Mouse (Mus musculus): ENCODE measurements around the gene Il31ra. TPM values are rescaled to one million over a fixed set of nuclear protein-coding genes. Genes with fewer than 3 reads are reported as not detected.

Gene Il31ra
- polyA plus RNA-seq, 1 experiment = 0.22 TPM

DNA sequence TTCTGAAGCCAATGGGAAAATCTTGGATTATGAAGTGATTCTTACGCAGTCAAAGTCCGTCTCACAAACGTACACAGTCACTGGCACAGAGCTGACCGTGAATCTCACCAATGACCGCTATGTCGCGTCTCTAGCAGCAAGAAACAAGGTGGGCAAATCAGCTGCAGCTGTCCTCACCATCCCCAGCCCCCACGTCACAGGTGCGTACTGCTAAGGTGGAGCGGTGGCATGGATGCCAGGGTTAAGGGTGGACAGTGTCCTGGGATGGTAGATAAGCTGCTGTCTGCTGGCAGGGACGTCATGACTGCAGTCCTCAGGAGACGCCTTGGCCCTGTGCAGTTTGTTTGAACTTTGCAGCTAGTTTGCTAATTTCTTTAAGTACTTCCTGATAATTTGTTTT lies 99.6 kb downstream of the Il31ra start:
- DNase-seq = no peak
- TF ChIP-seq CTCF (IDR thresholded peaks at IDR 0.05; ENCODE audit: borderline replicate concordance, control insufficient read depth, extremely low read depth, insufficient read depth, low read length, poor library complexity) (no peak), POLR2A (IDR thresholded peaks at IDR 0.05; ENCODE audit: control insufficient read depth, extremely low read depth, insufficient read depth, low read length, poor library complexity) (no peak)
- Histone ChIP-seq H3K4me1 (replicated peaks; ENCODE audit: control insufficient read depth, insufficient read depth, low read length) (no peaks in the 10 kb centered on the region), H3K27ac (ENCODE audit: control insufficient read depth, insufficient read depth, low read length) (no peak overlapping the region), H3K27me3 (ENCODE audit: control insufficient read depth, insufficient read depth, low read length) (no peaks in the 10 kb centered on the region), H3K36me3 (ENCODE audit: control insufficient read depth, insufficient read depth, low read length) (peaks cover 93% of the 10 kb centered on the region), H3K4me3 (ENCODE audit: control insufficient read depth, insufficient read depth, low read length) (no peak overlapping the region)
- WGBS = 97% methylated on average over 12 of the region's 12 CpGs

DNA sequence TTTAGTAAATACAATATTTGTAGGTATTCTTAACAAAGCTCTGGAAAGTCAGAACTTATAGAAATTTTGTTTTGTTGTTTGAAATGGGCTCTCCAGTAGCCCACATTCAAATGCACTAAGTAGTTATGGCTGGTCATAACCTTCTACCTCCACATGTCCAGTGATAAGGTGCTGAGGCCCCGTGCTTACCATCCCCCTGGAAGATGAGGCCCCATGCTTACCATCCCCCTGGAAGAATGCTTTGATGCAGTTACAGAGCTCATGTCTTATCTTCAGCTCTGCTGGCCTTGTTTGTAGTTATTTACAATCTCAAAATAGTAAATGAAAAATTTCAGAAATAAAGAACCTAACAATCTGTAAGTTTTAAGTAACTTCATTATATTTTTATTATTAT lies 101.9 kb downstream of the Il31ra start:
- TF ChIP-seq POLR2A (IDR thresholded peaks at IDR 0.05; ENCODE audit: control insufficient read depth, extremely low read depth, insufficient read depth, low read length, poor library complexity) (no peak), CTCF (IDR thresholded peaks at IDR 0.05; ENCODE audit: borderline replicate concordance, control insufficient read depth, extremely low read depth, insufficient read depth, low read length, poor library complexity) (no peak)
- Histone ChIP-seq H3K4me3 (ENCODE audit: control insufficient read depth, insufficient read depth, low read length) (no peak overlapping the region), H3K36me3 (ENCODE audit: control insufficient read depth, insufficient read depth, low read length) (peaks cover 87% of the 10 kb centered on the region), H3K27me3 (ENCODE audit: control insufficient read depth, insufficient read depth, low read length) (no peaks in the 10 kb centered on the region), H3K4me1 (replicated peaks; ENCODE audit: control insufficient read depth, insufficient read depth, low read length) (no peaks in the 10 kb centered on the region), H3K27ac (ENCODE audit: control insufficient read depth, insufficient read depth, low read length) (no peak overlapping the region)
- WGBS = 95% methylated on average over 1 of the region's 1 CpGs
- no peak for DNase-seq

GRCm38 (mm10) chr13:112491636-112492284 lies 102.4 kb downstream of the Il31ra start:
- WGBS = 93% methylated on average over 14 of the region's 14 CpGs
- no peaks in the 10 kb centered on the region for H3K4me1 ChIP-seq (replicated peaks; ENCODE audit: control insufficient read depth, insufficient read depth, low read length)
- H3K36me3 ChIP-seq (ENCODE audit: control insufficient read depth, insufficient read depth, low read length) = peaks cover 86% of the 10 kb centered on the region
- DNase-seq = no peak
- H3K27ac ChIP-seq (ENCODE audit: control insufficient read depth, insufficient read depth, low read length) = no peak overlapping the region
- H3K4me3 ChIP-seq (ENCODE audit: control insufficient read depth, insufficient read depth, low read length) = no peak overlapping the region
- no peaks in the 10 kb centered on the region for H3K27me3 ChIP-seq (ENCODE audit: control insufficient read depth, insufficient read depth, low read length)
- TF ChIP-seq POLR2A (IDR thresholded peaks at IDR 0.05; ENCODE audit: control insufficient read depth, extremely low read depth, insufficient read depth, low read length, poor library complexity) (no peak), CTCF (IDR thresholded peaks at IDR 0.05; ENCODE audit: borderline replicate concordance, control insufficient read depth, extremely low read depth, insufficient read depth, low read length, poor library complexity) (no peak)

- peaks cover 81% of the 10 kb centered on the region for H3K36me3 ChIP-seq (ENCODE audit: control insufficient read depth, insufficient read depth, low read length)
- H3K27me3 ChIP-seq (ENCODE audit: control insufficient read depth, insufficient read depth, low read length) = no peaks in the 10 kb centered on the region
- no peak overlapping the region for H3K27ac ChIP-seq (ENCODE audit: control insufficient read depth, insufficient read depth, low read length)
- no peak for DNase-seq
- no peak overlapping the region for H3K4me3 ChIP-seq (ENCODE audit: control insufficient read depth, insufficient read depth, low read length)
- TF ChIP-seq CTCF (IDR thresholded peaks at IDR 0.05; ENCODE audit: borderline replicate concordance, control insufficient read depth, extremely low read depth, insufficient read depth, low read length, poor library complexity) = no peak
- no peak for TF ChIP-seq POLR2A (IDR thresholded peaks at IDR 0.05; ENCODE audit: control insufficient read depth, extremely low read depth, insufficient read depth, low read length, poor library complexity)
- WGBS = 94% methylated on average over 3 of the region's 3 CpGs
- no peaks in the 10 kb centered on the region for H3K4me1 ChIP-seq (replicated peaks; ENCODE audit: control insufficient read depth, insufficient read depth, low read length)
Measured at GRCm38 (mm10) chr13:112490036-112490435, 104.1 kb downstream of the Il31ra start.

- Histone ChIP-seq H3K36me3 (ENCODE audit: control insufficient read depth, insufficient read depth, low read length) (peaks cover 75% of the 10 kb centered on the region), H3K27me3 (ENCODE audit: control insufficient read depth, insufficient read depth, low read length) (no peaks in the 10 kb centered on the region), H3K27ac (ENCODE audit: control insufficient read depth, insufficient read depth, low read length) (no peak overlapping the region), H3K4me1 (replicated peaks; ENCODE audit: control insufficient read depth, insufficient read depth, low read length) (no peaks in the 10 kb centered on the region), H3K4me3 (ENCODE audit: control insufficient read depth, insufficient read depth, low read length) (no peak overlapping the region)
- no peak for DNase-seq
- 99% methylated on average over 5 of the region's 5 CpGs for WGBS
- TF ChIP-seq CTCF (IDR thresholded peaks at IDR 0.05; ENCODE audit: borderline replicate concordance, control insufficient read depth, extremely low read depth, insufficient read depth, low read length, poor library complexity) = no peak
- TF ChIP-seq POLR2A (IDR thresholded peaks at IDR 0.05; ENCODE audit: control insufficient read depth, extremely low read depth, insufficient read depth, low read length, poor library complexity) = no peak
Measured at GRCm38 (mm10) chr13:112486676-112487075, 107.5 kb downstream of the Il31ra start.

- no peak overlapping the region for H3K4me3 ChIP-seq (ENCODE audit: control insufficient read depth, insufficient read depth, low read length)
- H3K27ac ChIP-seq (ENCODE audit: control insufficient read depth, insufficient read depth, low read length) = no peak overlapping the region
- TF ChIP-seq CTCF (IDR thresholded peaks at IDR 0.05; ENCODE audit: borderline replicate concordance, control insufficient read depth, extremely low read depth, insufficient read depth, low read length, poor library complexity) (no peak), POLR2A (IDR thresholded peaks at IDR 0.05; ENCODE audit: control insufficient read depth, extremely low read depth, insufficient read depth, low read length, poor library complexity) (no peak)
- H3K36me3 ChIP-seq (ENCODE audit: control insufficient read depth, insufficient read depth, low read length) = peaks cover 75% of the 10 kb centered on the region
- WGBS = 97% methylated on average over 5 of the region's 5 CpGs
- H3K4me1 ChIP-seq (replicated peaks; ENCODE audit: control insufficient read depth, insufficient read depth, low read length) = no peaks in the 10 kb centered on the region
- DNase-seq = no peak
- no peaks in the 10 kb centered on the region for H3K27me3 ChIP-seq (ENCODE audit: control insufficient read depth, insufficient read depth, low read length)
Measured at GRCm38 (mm10) chr13:112486236-112486635, 107.9 kb downstream of the Il31ra start.

DNA sequence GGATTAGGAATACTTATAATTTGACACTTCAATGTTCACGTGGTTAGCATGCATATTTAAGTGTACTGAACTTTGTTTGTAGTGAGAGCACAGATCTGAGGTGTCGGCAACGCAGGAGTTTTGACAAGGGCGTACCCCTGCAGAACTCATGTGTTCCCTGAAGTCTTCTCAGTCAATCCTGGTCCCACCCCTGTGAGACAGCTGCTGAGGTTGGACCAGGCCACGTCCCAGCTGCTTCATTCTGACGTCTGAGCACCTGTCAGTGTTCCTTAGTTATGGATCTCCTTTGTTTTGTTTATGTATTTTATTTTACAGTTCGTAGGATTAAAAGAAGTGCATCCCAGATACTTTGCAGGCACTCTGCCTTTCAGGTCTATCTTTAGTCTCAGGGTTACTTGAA lies 111.1 kb downstream of the Il31ra start:
- TF ChIP-seq CTCF (IDR thresholded peaks at IDR 0.05; ENCODE audit: borderline replicate concordance, control insufficient read depth, extremely low read depth, insufficient read depth, low read length, poor library complexity) (no peak), POLR2A (IDR thresholded peaks at IDR 0.05; ENCODE audit: control insufficient read depth, extremely low read depth, insufficient read depth, low read length, poor library complexity) (no peak)
- Histone ChIP-seq H3K4me1 (replicated peaks; ENCODE audit: control insufficient read depth, insufficient read depth, low read length) (no peaks in the 10 kb centered on the region), H3K27me3 (ENCODE audit: control insufficient read depth, insufficient read depth, low read length) (no peaks in the 10 kb centered on the region), H3K4me3 (ENCODE audit: control insufficient read depth, insufficient read depth, low read length) (no peak overlapping the region), H3K27ac (ENCODE audit: control insufficient read depth, insufficient read depth, low read length) (no peak overlapping the region), H3K36me3 (ENCODE audit: control insufficient read depth, insufficient read depth, low read length) (peaks cover 69% of the 10 kb centered on the region)
- DNase-seq = no peak
- 93% methylated on average over 7 of the region's 7 CpGs for WGBS

Measured in thymus, adult 2 months (tissue).